Comparison of ENCODE assay signal across 8 mouse cellular contexts in the genomic region with DNA sequence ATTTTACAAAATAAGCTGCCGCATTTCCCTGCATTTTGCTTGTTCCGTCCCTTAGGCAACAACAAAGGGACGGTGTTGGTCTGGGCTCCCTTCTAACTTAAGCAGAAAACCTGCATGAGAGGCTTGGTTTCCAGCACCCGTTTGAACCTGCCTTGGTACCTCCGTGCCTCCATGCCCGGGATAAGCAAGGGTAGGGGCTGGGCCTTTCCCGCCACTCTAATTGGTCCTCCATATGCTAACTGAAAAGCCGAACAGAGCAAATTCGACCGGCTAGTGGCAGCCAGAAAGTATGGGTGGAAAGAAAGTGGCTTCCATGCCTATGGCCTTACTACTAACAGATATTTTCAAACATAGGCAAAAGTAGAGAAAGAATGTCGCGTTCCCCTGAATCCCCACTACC. TPM values are rescaled to one million over a fixed set of nuclear protein-coding genes. Genes with fewer than 3 reads are reported as not detected.
A peak's percentile ranks its signal among the peaks of the same experiment; 100 is the strongest.
DNase-seq lines count a peak whose midpoint lies in the region; ATAC-seq lines count a peak whose summit lies in the region.
"Had no signal": no experiment of that assay in that cellular context is flagged by ENCODE, and none has a peak within 500 bp of the region (broad histone marks: within the 10 kb centered on the region; RNA-seq: fewer than 3 reads in every experiment).

No protein-coding gene starts in this region.

- peak overlapping the region; percentile 54 for H3K4me2 ChIP-seq in liver, embryonic 12.5 days
- no peak overlapping the region for H3K4me2 ChIP-seq in intestine, embryonic 16.5 days (ENCODE audit: low read depth, low read length)
- H3K4me2 ChIP-seq in neural tube, embryonic 15.5 days: peak overlapping the region; percentile 76

- DNase-seq in liver: no peak
- DNase-seq in forebrain, embryonic 10.5 days (ENCODE audit: extremely low spot score, low spot score): no peak
- DNase-seq in spleen, postnatal 14 days (ENCODE audit: low spot score in 2 of 2): no peak
- DNase-seq in left cerebral cortex, adult 9 months (ENCODE audit: low spot score in 2 of 2): no peak

- H3K9me3 ChIP-seq in liver, embryonic 12.5 days (replicated peaks): no peaks in the 10 kb centered on the region
- H3K9me3 ChIP-seq in forebrain, embryonic 10.5 days: no peaks in the 10 kb centered on the region
- H3K9me3 ChIP-seq in intestine, embryonic 16.5 days (ENCODE audit: control insufficient read depth, low read length): no peaks in the 10 kb centered on the region
- H3K9me3 ChIP-seq in neural tube, embryonic 15.5 days (replicated peaks): no peaks in the 10 kb centered on the region

- no peaks in the 10 kb centered on the region for H3K36me3 ChIP-seq in liver, embryonic 12.5 days
- H3K36me3 ChIP-seq in forebrain, embryonic 10.5 days (replicated peaks): no peaks in the 10 kb centered on the region; the same call in 1 of the 2 replicates
- no peaks in the 10 kb centered on the region for H3K36me3 ChIP-seq in intestine, embryonic 16.5 days (ENCODE audit: control insufficient read depth, insufficient read depth, low read length)
- H3K36me3 ChIP-seq in neural tube, embryonic 15.5 days: no peaks in the 10 kb centered on the region

- H3K4me1 ChIP-seq in liver, embryonic 12.5 days: no peaks in the 10 kb centered on the region
- peaks cover 55% of the 10 kb centered on the region for H3K4me1 ChIP-seq in forebrain, embryonic 10.5 days
- H3K4me1 ChIP-seq in intestine, embryonic 16.5 days (ENCODE audit: control insufficient read depth, insufficient read depth, low read length): peaks cover 16% of the 10 kb centered on the region
- H3K4me1 ChIP-seq in neural tube, embryonic 15.5 days: peaks cover 27% of the 10 kb centered on the region

- no peak for ATAC-seq in liver, embryonic 12.5 days
- ATAC-seq in intestine, embryonic 16.5 days: no peak
- no peak for ATAC-seq in neural tube, embryonic 15.5 days (ENCODE audit: low FRiP score)
- ATAC-seq: lung, postnatal 0 days had no signal

- no peak overlapping the region for H3K9ac ChIP-seq in liver, embryonic 12.5 days
- no peak overlapping the region for H3K9ac ChIP-seq in intestine, embryonic 16.5 days (ENCODE audit: low read depth, low read length)
- 0 out of 2 replicates have a peak overlapping the region, but pooled peaks have one; percentile 45 for H3K9ac ChIP-seq in neural tube, embryonic 15.5 days (replicated peaks)

- 17% methylated on average over 12 of the region's 12 CpGs for WGBS in liver, embryonic 12.5 days (ENCODE audit: insufficient replicate concordance)
- WGBS in forebrain, embryonic 10.5 days: 13% methylated on average over 12 of the region's 12 CpGs
- 27% methylated on average over 12 of the region's 12 CpGs for WGBS in intestine, embryonic 16.5 days
- 20% methylated on average over 12 of the region's 12 CpGs for WGBS in neural tube, embryonic 15.5 days

- peaks cover 74% of the 10 kb centered on the region for H3K27me3 ChIP-seq in liver, embryonic 12.5 days (replicated peaks)
- H3K27me3 ChIP-seq in forebrain, embryonic 10.5 days (ENCODE audit: poor library complexity, severe bottlenecking): peaks cover 84% of the 10 kb centered on the region
- peaks cover 50% of the 10 kb centered on the region for H3K27me3 ChIP-seq in intestine, embryonic 16.5 days (replicated peaks; ENCODE audit: control insufficient read depth, insufficient read depth, low read length)
- H3K27me3 ChIP-seq in neural tube, embryonic 15.5 days (replicated peaks): peaks cover 50% of the 10 kb centered on the region

- H3K27ac ChIP-seq in liver, embryonic 12.5 days: no peak overlapping the region
- peak overlapping the region; percentile 74; the same call in 1 of the 2 replicates for H3K27ac ChIP-seq in forebrain, embryonic 10.5 days
- no peak overlapping the region for H3K27ac ChIP-seq in intestine, embryonic 16.5 days (ENCODE audit: low read length)
- no peak overlapping the region for H3K27ac ChIP-seq in neural tube, embryonic 15.5 days (replicated peaks)

- no peak overlapping the region for H3K4me3 ChIP-seq in liver, embryonic 12.5 days
- H3K4me3 ChIP-seq in forebrain, embryonic 10.5 days: peak overlapping the region; percentile 54
- H3K4me3 ChIP-seq in intestine, embryonic 16.5 days (ENCODE audit: low read length): peak overlapping the region; percentile 43; the same call in 1 of the 2 replicates
- H3K4me3 ChIP-seq in neural tube, embryonic 15.5 days (replicated peaks): peak overlapping the region; percentile 46

RNA-seq across cellular contexts. Expression of a gene that starts 0.5 kb away (rescaled TPM):
- 7.5 and 10.8 TPM in 2 replicates for polyA plus RNA-seq in liver, embryonic 12.5 days (2016; fragmentation: Nextera tagmentation; extraction: Ambion mirVana)
- polyA plus RNA-seq in forebrain, embryonic 10.5 days (2016; fragmentation: Nextera tagmentation; extraction: Ambion mirVana): 1,057 and 1,193 TPM in 2 replicates
- polyA plus RNA-seq in intestine, embryonic 16.5 days (2015; fragmentation: Nextera tagmentation; extraction: Ambion mirVana): 9.0 and 9.8 TPM in 2 replicates
- 405 and 485 TPM in 2 replicates for polyA plus RNA-seq in neural tube, embryonic 15.5 days (2015; fragmentation: Nextera tagmentation; extraction: Ambion mirVana)

RNA-seq across cellular contexts. Expression of a gene that starts 29.8 kb away (rescaled TPM):
- polyA plus RNA-seq in liver, embryonic 12.5 days (2016; fragmentation: Nextera tagmentation; extraction: Ambion mirVana): 124 and 127 TPM in 2 replicates
- polyA plus RNA-seq in forebrain, embryonic 10.5 days (2016; fragmentation: Nextera tagmentation; extraction: Ambion mirVana): 183 and 188 TPM in 2 replicates
- polyA plus RNA-seq in intestine, embryonic 16.5 days (2015; fragmentation: Nextera tagmentation; extraction: Ambion mirVana): 142 and 148 TPM in 2 replicates
- 79.1 and 91.7 TPM in 2 replicates for polyA plus RNA-seq in neural tube, embryonic 15.5 days (2015; fragmentation: Nextera tagmentation; extraction: Ambion mirVana)

Comparison
In these comparisons a context has a peak if more than half of its experiments do, and no peak if none do; other contexts are left out.
1. RNA of a gene that starts 0.5 kb away (polyA plus RNA-seq): 1,057 to 1,193 TPM in forebrain, embryonic 10.5 days and 405 to 485 TPM in neural tube, embryonic 15.5 days; 9.0 to 9.8 TPM in intestine, embryonic 16.5 days and 7.5 to 10.8 TPM in liver, embryonic 12.5 days; every median in the first group is over 10 times any median in the second.